Comparison of ENCODE assay signal across 8 mouse cellular contexts in the genomic region with DNA sequence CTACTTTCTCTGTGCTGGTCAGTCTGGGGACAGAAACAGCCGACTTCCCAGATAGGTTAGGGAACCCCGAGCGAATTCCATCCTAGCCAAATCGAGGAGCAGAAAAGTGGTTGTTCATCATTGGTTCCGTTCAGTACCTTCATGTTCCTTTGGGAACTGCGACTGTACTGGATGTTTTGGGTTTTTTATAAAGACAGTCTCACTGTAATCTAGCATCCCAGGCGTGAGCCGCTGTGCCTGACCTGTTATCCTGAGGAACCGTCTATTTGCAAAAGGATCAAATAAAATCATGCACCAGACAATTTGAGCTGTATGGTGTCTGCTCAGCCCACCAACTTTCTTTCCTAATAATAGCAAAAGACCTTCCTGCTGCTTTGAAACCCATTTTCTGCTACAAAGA. TPM values are rescaled to one million over a fixed set of nuclear protein-coding genes. Genes with fewer than 3 reads are reported as not detected.
DNase-seq lines count a peak whose midpoint lies in the region; ATAC-seq and TF ChIP-seq lines count a peak whose summit lies in the region.

No protein-coding gene starts in this region.

- peak overlapping the region; percentile 100 for H3K27ac ChIP-seq in heart, postnatal 0 days (ENCODE audit: low read depth)
- peak overlapping the region; percentile 96 for H3K27ac ChIP-seq in brown adipose tissue, adult 24 weeks (replicated peaks; ENCODE audit: low read depth, low read length)
- H3K27ac ChIP-seq in hindbrain, embryonic 14.5 days: peak overlapping the region; percentile 96
- peak overlapping the region; percentile 98 for H3K27ac ChIP-seq in midbrain, embryonic 13.5 days

- H3K4me2 ChIP-seq in heart, postnatal 0 days (ENCODE audit: low read depth, low read length): peak overlapping the region; percentile 98
- H3K4me2 ChIP-seq in hindbrain, embryonic 14.5 days (replicated peaks): peak overlapping the region; percentile 81
- peak overlapping the region; percentile 76 for H3K4me2 ChIP-seq in midbrain, embryonic 13.5 days (replicated peaks)

- DNase-seq in heart, postnatal 0 days (ENCODE audit: low spot score): no peak
- DNase-seq in heart, postnatal 4 days: no peak
- DNase-seq in hindbrain, embryonic 14.5 days (ENCODE audit: low spot score): peak; percentile 25
- DNase-seq in ovary, postnatal 14 days (ENCODE audit: low spot score): no peak
- no peak for DNase-seq in urinary bladder, adult 18-20 months (ENCODE audit: low spot score in 2 of 2)
- DNase-seq in thymus, postnatal 10 days (ENCODE audit: low spot score in 2 of 2): no peak

- H3K36me3 ChIP-seq in heart, postnatal 0 days (replicated peaks; ENCODE audit: control insufficient read depth, insufficient read depth, low read length): no peaks in the 10 kb centered on the region
- H3K36me3 ChIP-seq in hindbrain, embryonic 14.5 days (replicated peaks; ENCODE audit: control insufficient read depth, insufficient read depth): no peaks in the 10 kb centered on the region
- no peaks in the 10 kb centered on the region for H3K36me3 ChIP-seq in midbrain, embryonic 13.5 days

- ATAC-seq in heart, postnatal 0 days (ENCODE audit: insufficient read depth, low read depth): no peak
- no peak for ATAC-seq in hindbrain, embryonic 14.5 days (ENCODE audit: low FRiP score)
- ATAC-seq in midbrain, embryonic 13.5 days: no peak

- under 1% methylated on average over 9 of the region's 9 CpGs for WGBS in heart, postnatal 0 days
- WGBS in hindbrain, embryonic 14.5 days: 1% methylated on average over 9 of the region's 9 CpGs
- WGBS in midbrain, embryonic 13.5 days: 1% methylated on average over 9 of the region's 9 CpGs

- peak overlapping the region; percentile 93 for H3K4me3 ChIP-seq in heart, postnatal 0 days (ENCODE audit: low read depth, low read length)
- H3K4me3 ChIP-seq in brown adipose tissue, adult 24 weeks (ENCODE audit: insufficient read depth, low read depth, low read length): peak overlapping the region; percentile 94
- peak overlapping the region; percentile 94 for H3K4me3 ChIP-seq in hindbrain, embryonic 14.5 days (replicated peaks; ENCODE audit: low read length)
- peak overlapping the region; percentile 91 for H3K4me3 ChIP-seq in midbrain, embryonic 13.5 days (replicated peaks)

- H3K9ac ChIP-seq in heart, postnatal 0 days (replicated peaks; ENCODE audit: low read depth, low read length): peak overlapping the region; percentile 99
- H3K9ac ChIP-seq in hindbrain, embryonic 14.5 days: peak overlapping the region; percentile 96
- peak overlapping the region; percentile 99 for H3K9ac ChIP-seq in midbrain, embryonic 13.5 days (replicated peaks)

- no peak for TF ChIP-seq EP300 in heart, postnatal 0 days (IDR thresholded peaks at IDR 0.05; ENCODE audit: low read depth)

- H3K4me1 ChIP-seq in heart, postnatal 0 days (ENCODE audit: control insufficient read depth, insufficient read depth): peaks cover 8% of the 10 kb centered on the region
- peaks cover 6% of the 10 kb centered on the region; the same call in 1 of the 2 replicates for H3K4me1 ChIP-seq in brown adipose tissue, adult 24 weeks (ENCODE audit: control insufficient read depth, insufficient read depth, insufficient read length, low read length)
- peaks cover 17% of the 10 kb centered on the region for H3K4me1 ChIP-seq in hindbrain, embryonic 14.5 days (replicated peaks; ENCODE audit: control insufficient read depth, insufficient read depth, low read length)
- H3K4me1 ChIP-seq in midbrain, embryonic 13.5 days (replicated peaks): peaks cover 22% of the 10 kb centered on the region

- no peak for TF ChIP-seq CTCF in heart, postnatal 0 days (IDR thresholded peaks at IDR 0.05; ENCODE audit: low read depth)

- H3K9me3 ChIP-seq in heart, postnatal 0 days (replicated peaks; ENCODE audit: control insufficient read depth, low read length): no peaks in the 10 kb centered on the region
- no peaks in the 10 kb centered on the region for H3K9me3 ChIP-seq in hindbrain, embryonic 14.5 days (ENCODE audit: control insufficient read depth, low read length)
- H3K9me3 ChIP-seq in midbrain, embryonic 13.5 days: no peaks in the 10 kb centered on the region

- H3K27me3 ChIP-seq in heart, postnatal 0 days (ENCODE audit: control insufficient read depth, insufficient read depth, low read length): no peaks in the 10 kb centered on the region
- no peaks in the 10 kb centered on the region for H3K27me3 ChIP-seq in hindbrain, embryonic 14.5 days (ENCODE audit: control insufficient read depth, insufficient read depth, low read length)
- no peaks in the 10 kb centered on the region for H3K27me3 ChIP-seq in midbrain, embryonic 13.5 days

RNA-seq across cellular contexts. Expression of a gene that starts 0.4 kb away (rescaled TPM):
- 54.6 and 129 TPM in 2 replicates for total RNA-seq in heart, postnatal 0 days (2014; rRNA removed; ENCODE audit: low replicate concordance)
- polyA plus RNA-seq in heart, postnatal 0 days (2015; fragmentation: Nextera tagmentation; extraction: Ambion mirVana): 78.1 and 82.4 TPM in 2 replicates
- 100 to 1,000 TPM; 137 to 151 TPM for total RNA-seq in heart, postnatal 4 days (2021)
- 78.8 and 119 TPM in 2 replicates for polyA plus RNA-seq in brown adipose tissue, adult 24 weeks (2012; ENCODE audit: insufficient read depth, insufficient read length, missing spikeins)
- 189 and 202 TPM in 2 replicates for polyA plus RNA-seq in hindbrain, embryonic 14.5 days (2014; fragmentation: Nextera tagmentation; extraction: Ambion mirVana)
- polyA plus RNA-seq in midbrain, embryonic 13.5 days (2015; fragmentation: Nextera tagmentation; extraction: Ambion mirVana): 150 and 174 TPM in 2 replicates

RNA-seq across cellular contexts. Expression of a gene that starts 0.5 kb away (rescaled TPM):
- 3.6 and 5.5 TPM in 2 replicates for total RNA-seq in heart, postnatal 0 days (2014; rRNA removed; ENCODE audit: low replicate concordance)
- 3.9 and 4.3 TPM in 2 replicates for polyA plus RNA-seq in heart, postnatal 0 days (2015; fragmentation: Nextera tagmentation; extraction: Ambion mirVana)
- total RNA-seq in heart, postnatal 4 days (2021): 1 to 10 TPM; 3.9 to 4.5 TPM
- 4.2 and 4.7 TPM in 2 replicates for polyA plus RNA-seq in brown adipose tissue, adult 24 weeks (2012; ENCODE audit: insufficient read depth, insufficient read length, missing spikeins)
- polyA plus RNA-seq in hindbrain, embryonic 14.5 days (2014; fragmentation: Nextera tagmentation; extraction: Ambion mirVana): 8.6 and 10.4 TPM in 2 replicates
- 9.1 and 9.2 TPM in 2 replicates for polyA plus RNA-seq in midbrain, embryonic 13.5 days (2015; fragmentation: Nextera tagmentation; extraction: Ambion mirVana)
